Mouse (Mus musculus) 3134 (cell line): ENCODE data around the gene Cwc27.

ENCODE experiments used
- DNase-seq: peaks from one replicate; pipeline ENCODE4 v3.0.0-alpha.2; 2011; ENCODE audit warnings: low spot score; ENCODE audit not compliant: insufficient read length; ENCODE audit errors: extremely low read depth

Cwc27 gene

GRCm38 (mm10) chr13:104787260-104787659 lies 29.7 kb downstream of the Cwc27 start:
- DNase-seq, result no peak

- no peak for DNase-seq
Measured at GRCm38 (mm10) chr13:104779104-104779670, 37.8 kb downstream of the Cwc27 start.

GRCm38 (mm10) chr13:104763193-104763592 lies 53.7 kb downstream of the Cwc27 start:
- DNase-seq, result no peak

GRCm38 (mm10) chr13:104762401-104762800 lies 54.5 kb downstream of the Cwc27 start:
- no peak for DNase-seq

GRCm38 (mm10) chr13:104759381-104759780 lies 57.6 kb downstream of the Cwc27 start:
- no peak for DNase-seq

GRCm38 (mm10) chr13:104747032-104747431 lies 69.9 kb downstream of the Cwc27 start:
- no peak for DNase-seq

- peak; percentile 63 for DNase-seq
Measured at GRCm38 (mm10) chr13:104742866-104743265, 74.1 kb downstream of the Cwc27 start.

GRCm38 (mm10) chr13:104729261-104730046 lies 87.5 kb downstream of the Cwc27 start:
- DNase-seq, result no peak

- no peak for DNase-seq
Measured at GRCm38 (mm10) chr13:104727681-104728080, 89.3 kb downstream of the Cwc27 start.

- DNase-seq, result no peak
Measured at GRCm38 (mm10) chr13:104720133-104720532, 96.8 kb downstream of the Cwc27 start.

- peak; percentile 7 for DNase-seq
Measured at GRCm38 (mm10) chr13:104694612-104695355, 122.2 kb downstream of the Cwc27 start.

- DNase-seq, result no peak
Measured at GRCm38 (mm10) chr13:104692710-104693109, 124.2 kb downstream of the Cwc27 start.

GRCm38 (mm10) chr13:104685537-104685936 lies 131.4 kb downstream of the Cwc27 start:
- DNase-seq, result no peak

- no peak for DNase-seq
Measured at GRCm38 (mm10) chr13:104684361-104685011, 132.5 kb downstream of the Cwc27 start.

- no peak for DNase-seq
Measured at GRCm38 (mm10) chr13:104681212-104681611, 135.7 kb downstream of the Cwc27 start.

- DNase-seq, result no peak
Measured at GRCm38 (mm10) chr13:104661188-104661587, 155.8 kb downstream of the Cwc27 start.

- no peak for DNase-seq
Measured at GRCm38 (mm10) chr13:104660042-104660680, 156.8 kb downstream of the Cwc27 start.

GRCm38 (mm10) chr13:104656666-104657272 lies 160.2 kb downstream of the Cwc27 start:
- no peak for DNase-seq

- DNase-seq, result no peak
Measured at GRCm38 (mm10) chr13:104655137-104655536, 161.8 kb downstream of the Cwc27 start.

GRCm38 (mm10) chr13:104651763-104652162 lies 165.2 kb downstream of the Cwc27 start:
- DNase-seq, result no peak
